Mouse (Mus musculus) testis, adult 2 months (tissue): ENCODE measurements around the gene Vmn2r5. TPM values are rescaled to one million over a fixed set of nuclear protein-coding genes. Genes with fewer than 3 reads are reported as not detected.
"Not testable (repeated sequence)": the region's sequence is repeated elsewhere in the genome, so short reads cannot be mapped to it uniquely, and the experiment has no call there.

Experiments used
- H3K27ac ChIP-seq: fragments of 200-500 bp; 2 replicates; pipeline ENCODE4 v1.5.1; 2012; ENCODE audit warnings: low read depth, low read length; ENCODE audit not compliant: control insufficient read depth, insufficient read depth
- H3K27me3 ChIP-seq: fragments of 200-500 bp; 2 replicates; pipeline ENCODE4 v1.6.1; 2012; ENCODE audit warnings: mild to moderate bottlenecking, low read length, moderate library complexity; ENCODE audit not compliant: control insufficient read depth, insufficient read depth
- H3K36me3 ChIP-seq: fragments of 200-500 bp; 2 replicates; pipeline ENCODE4 v1.6.1; 2012; ENCODE audit warnings: mild to moderate bottlenecking, low read length; ENCODE audit not compliant: control insufficient read depth, insufficient read depth
- H3K4me1 ChIP-seq: fragments of 200-500 bp; 2 replicates; pipeline ENCODE4 v1.6.1; 2012; ENCODE audit warnings: low read length; ENCODE audit not compliant: control insufficient read depth, insufficient read depth
- H3K4me3 ChIP-seq: fragments of 200-500 bp; 2 replicates; pipeline ENCODE4 v1.5.1; 2012; ENCODE audit warnings: low read depth, mild to moderate bottlenecking, low read length, moderate library complexity, mixed read lengths; ENCODE audit not compliant: control insufficient read depth
- polyA plus RNA-seq: library from polyadenylated mRNA; depleted of rRNA; stranded (reverse); fragments of >200 nt; gene quantifications from 2 replicates; pipeline ENCODE4 v1.2.3, GENCODE M21; 2012; rRNA removed

The Vmn2r5 gene
- 0.05 and 0.15 TPM in 2 replicates for polyA plus RNA-seq

GRCm38 (mm10) chr3:64509742-64510141 lies at the start of gene Vmn2r5:
TSS of gene Vmn2r5 (minus strand) at chr3:64509842.
- not testable (repeated sequence) for H3K4me1 ChIP-seq, H3K27me3 ChIP-seq, H3K4me3 ChIP-seq, H3K36me3 ChIP-seq, H3K27ac ChIP-seq

- H3K27me3 ChIP-seq, H3K36me3 ChIP-seq, H3K4me3 ChIP-seq, H3K27ac ChIP-seq, H3K4me1 ChIP-seq: not testable (repeated sequence)
Observed at GRCm38 (mm10) chr3:64523585-64523984, 13.9 kb upstream of the Vmn2r5 start.

Other genes with a start within 250 kb of the Vmn2r5 start
- not detected in 2 replicates for gene Vmn2r3, start 220.1 kb downstream of the Vmn2r5 start, polyA plus RNA-seq
- 0.35 and 0.69 TPM in 2 replicates for gene Vmn2r4, start 94.5 kb downstream of the Vmn2r5 start, polyA plus RNA-seq
- gene Vmn2r6, start 56.0 kb upstream of the Vmn2r5 start, polyA plus RNA-seq: 0.02 and 0.04 TPM in 2 replicates